Mouse (Mus musculus) myocyte (in vitro differentiated cells): Measurements from ENCODE around the gene Cacna1g. TPM values are rescaled to one million over a fixed set of nuclear protein-coding genes. Genes with fewer than 3 reads are reported as not detected.

Experiments
- H3K27me3 ChIP-seq: one replicate; pipeline ENCODE4 v1.6.1; 2011; ENCODE audit not compliant: control insufficient read depth, insufficient read depth, insufficient read length
- H3K36me3 ChIP-seq: one replicate; pipeline ENCODE4 v1.6.1; 2011; ENCODE audit not compliant: control insufficient read depth, insufficient read depth
- H3K4me2 ChIP-seq: one replicate; pipeline ENCODE4 v1.6.1; 2011; ENCODE audit warnings: low read depth, control low read depth
- H3K4me3 ChIP-seq: one replicate; pipeline ENCODE4 v1.5.1; 2011; ENCODE audit warnings: mild to moderate bottlenecking, control low read depth, moderate library complexity
- H3K79me2 ChIP-seq: one replicate; pipeline ENCODE4 v1.6.1; 2011; ENCODE audit not compliant: control insufficient read depth, insufficient read depth
- H3ac ChIP-seq: one replicate; pipeline ENCODE4 v1.6.1; 2011; ENCODE audit not compliant: control insufficient read depth, insufficient read length
- CEBPB ChIP-seq: IDR thresholded peaks from 2 replicates; pipeline ENCODE4 v1.6.1; 2011; ENCODE audit warnings: mild to moderate bottlenecking, moderate library complexity; ENCODE audit not compliant: poor library complexity, insufficient read depth, severe bottlenecking
- E2F4 ChIP-seq: IDR thresholded peaks from one replicate; pipeline ENCODE4 v1.6.1; 2011; ENCODE audit warnings: mild to moderate bottlenecking, control low read depth, moderate library complexity; ENCODE audit not compliant: insufficient read depth
- MAX ChIP-seq: IDR thresholded peaks from one replicate; pipeline ENCODE4 v1.6.1; 2011; ENCODE audit warnings: low read depth, mild to moderate bottlenecking, control low read depth
- MYOD1 ChIP-seq, 3 experiments: IDR thresholded peaks; one replicate each; pipeline ENCODE4 v1.6.1; 2011; ENCODE audit warnings: control low read depth in 2 of 3, low read depth in 2 of 3, mild to moderate bottlenecking in 2 of 3, moderate library complexity in 1 of 3; ENCODE audit not compliant: insufficient read length in 2 of 3, control insufficient read depth in 1 of 3
- MYOG ChIP-seq, 3 experiments: IDR thresholded peaks; one replicate each; pipeline ENCODE4 v1.6.1; 2011; ENCODE audit warnings: control low read depth in 2 of 3, low read depth in 2 of 3, mild to moderate bottlenecking in 2 of 3; ENCODE audit not compliant: insufficient read length in 2 of 3, control insufficient read depth in 1 of 3, insufficient read depth in 1 of 3
- POLR2A ChIP-seq: IDR thresholded peaks from one replicate; pipeline ENCODE4 v1.6.1; 2011; ENCODE audit warnings: low read depth, mild to moderate bottlenecking, control low read depth, moderate library complexity; ENCODE audit not compliant: insufficient read length
- POLR2AphosphoS2 ChIP-seq: IDR thresholded peaks from one replicate; pipeline ENCODE4 v1.6.1; 2011; ENCODE audit warnings: low read depth, control low read depth; ENCODE audit not compliant: insufficient read length
- REST ChIP-seq: IDR thresholded peaks from one replicate; pipeline ENCODE4 v1.6.1; 2011; ENCODE audit warnings: mild to moderate bottlenecking, control low read depth, moderate library complexity; ENCODE audit not compliant: insufficient read depth, insufficient read length
- SRF ChIP-seq: IDR thresholded peaks from one replicate; pipeline ENCODE4 v1.6.1; 2011; ENCODE audit warnings: low read depth; ENCODE audit not compliant: control insufficient read depth, insufficient read length
- TCF12 ChIP-seq: IDR thresholded peaks from one replicate; pipeline ENCODE4 v1.6.1; 2011; ENCODE audit warnings: mild to moderate bottlenecking, control low read depth; ENCODE audit not compliant: poor library complexity, insufficient read depth, severe bottlenecking
- TCF3 ChIP-seq: IDR thresholded peaks from one replicate; pipeline ENCODE4 v1.6.1; 2011; ENCODE audit warnings: low read depth, control low read depth; ENCODE audit not compliant: insufficient read length
- USF1 ChIP-seq: IDR thresholded peaks from one replicate; pipeline ENCODE4 v1.6.1; 2011; ENCODE audit warnings: low read depth, mild to moderate bottlenecking, control low read depth, moderate library complexity
- polyA plus RNA-seq: library from polyadenylated mRNA; unstranded; fragments of >200 nt; fragmentation: generic; extraction: Trizol; gene quantifications from one replicate; pipeline ENCODE4 v1.2.1, GENCODE M21; 2012; ENCODE audit warnings: missing spikeins

The Cacna1g gene
- polyA plus RNA-seq, 1 experiment: 0.05 TPM

DNA sequence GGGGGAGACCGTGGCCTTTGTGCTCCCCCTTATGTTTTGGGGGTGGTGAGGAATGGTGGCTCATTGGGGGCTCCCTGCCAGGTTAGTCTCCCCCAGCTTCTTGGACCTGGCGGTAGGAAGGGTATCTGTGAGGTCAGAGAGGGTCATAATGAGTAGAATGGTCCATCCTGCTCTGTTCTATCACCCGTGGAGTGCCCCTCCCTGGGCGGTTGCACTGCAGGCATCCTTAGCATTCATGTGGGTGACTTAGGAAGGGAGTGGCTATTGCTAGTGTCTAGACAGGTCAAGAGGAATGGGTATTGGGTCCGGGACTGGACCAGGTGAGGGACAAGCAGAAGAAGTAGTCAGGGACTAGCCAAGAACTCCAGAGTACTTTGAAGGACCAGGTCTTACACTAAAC, 11.2 kb upstream of the Cacna1g start:
- Histone ChIP-seq H3K4me2 (no peak overlapping the region), H3K4me3 (no peak overlapping the region), H3K27me3 (peaks cover 56% of the 10 kb centered on the region), H3K36me3 (no peaks in the 10 kb centered on the region), H3K79me2 (no peaks in the 10 kb centered on the region), H3ac (no peak overlapping the region)
- no peak for TF ChIP-seq CEBPB
- TF ChIP-seq REST: no peak
- TF ChIP-seq MYOD1 (IDR thresholded peaks at IDR 0.05; ENCODE audit: control insufficient read depth in 1 of 3, insufficient read length in 2 of 3, low read depth in 2 of 3): no peak

DNA sequence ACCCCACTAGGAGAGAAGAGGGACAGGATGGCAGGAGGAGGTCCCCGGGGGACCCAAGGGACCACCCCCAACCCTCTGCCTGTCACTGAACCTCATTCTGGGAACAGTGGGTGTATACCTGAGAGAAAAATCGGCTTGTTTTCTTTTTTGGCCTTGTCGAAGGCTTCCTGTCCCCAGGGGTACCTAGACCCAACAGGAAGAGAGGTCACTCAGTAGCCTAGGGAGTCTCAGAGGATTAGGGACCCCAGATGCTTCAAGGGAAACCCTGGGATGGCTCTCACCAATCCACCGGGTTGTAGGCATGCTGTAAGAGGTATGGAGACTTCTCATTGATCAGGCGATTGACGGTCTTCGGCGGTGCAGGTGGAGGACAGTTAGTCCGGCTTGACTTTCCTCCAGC, 10.6 kb upstream of the Cacna1g start:
- Histone ChIP-seq H3K79me2 (no peaks in the 10 kb centered on the region), H3K36me3 (no peaks in the 10 kb centered on the region), H3K4me3 (no peak overlapping the region), H3K4me2 (no peak overlapping the region), H3ac (no peak overlapping the region), H3K27me3 (peaks cover 60% of the 10 kb centered on the region)
- no peak for TF ChIP-seq TCF3

DNA sequence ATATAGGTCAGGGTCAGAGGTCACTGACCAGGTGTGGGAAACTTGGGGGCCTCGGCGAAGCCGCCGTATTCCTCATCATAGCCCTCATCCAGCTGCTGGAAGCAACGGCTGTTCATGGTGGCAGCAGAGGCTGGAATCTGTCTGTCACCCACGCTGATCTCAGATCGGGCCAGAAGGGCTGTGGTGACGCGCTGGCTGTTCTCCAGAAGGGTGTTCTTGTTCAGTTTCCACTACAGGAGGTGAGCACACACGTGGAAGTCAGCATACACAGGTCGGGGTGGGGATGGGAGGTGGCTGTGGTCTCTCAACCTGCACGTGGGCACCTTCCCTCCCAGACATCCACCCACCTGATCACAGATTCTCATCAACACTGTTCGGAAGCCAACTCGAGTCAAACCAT, 9.9 kb upstream of the Cacna1g start:
- no peak overlapping the region for H3ac ChIP-seq
- H3K27me3 ChIP-seq: peaks cover 66% of the 10 kb centered on the region
- no peak overlapping the region for H3K4me2 ChIP-seq
- no peaks in the 10 kb centered on the region for H3K79me2 ChIP-seq
- no peaks in the 10 kb centered on the region for H3K36me3 ChIP-seq
- TF ChIP-seq MAX (no peak), USF1 (no peak), POLR2A (no peak), MYOG (IDR thresholded peaks at IDR 0.05; ENCODE audit: control insufficient read depth in 1 of 3, insufficient read depth in 1 of 3, insufficient read length in 2 of 3, low read depth in 2 of 3) (no peak), E2F4 (no peak), SRF (no peak), REST (no peak), TCF12 (no peak), MYOD1 (IDR thresholded peaks at IDR 0.05; ENCODE audit: control insufficient read depth in 1 of 3, insufficient read length in 2 of 3, low read depth in 2 of 3) (no peak)
- no peak overlapping the region for H3K4me3 ChIP-seq

DNA sequence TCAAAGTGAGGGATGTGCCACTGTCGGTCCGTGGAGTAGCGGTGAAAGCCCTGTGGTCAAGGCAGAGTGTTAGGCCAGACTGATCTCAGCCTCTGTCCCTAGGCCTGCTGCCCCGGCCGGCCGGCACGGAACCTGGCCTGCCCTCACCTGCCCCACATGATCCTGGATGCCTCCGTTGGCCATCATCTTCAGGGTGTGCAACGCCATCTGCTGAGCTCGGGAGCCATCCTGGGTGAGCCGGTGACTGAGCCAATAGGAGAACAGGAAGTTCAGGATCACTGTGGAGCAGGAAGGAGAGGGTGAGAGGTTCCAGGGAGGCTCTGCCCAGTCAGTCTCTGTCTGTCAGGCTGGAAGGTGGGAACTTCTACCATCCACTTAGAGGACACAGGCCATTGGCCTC, 9.4 kb upstream of the Cacna1g start:
- no peaks in the 10 kb centered on the region for H3K79me2 ChIP-seq
- no peak for TF ChIP-seq MAX
- H3ac ChIP-seq: no peak overlapping the region
- H3K4me3 ChIP-seq: no peak overlapping the region
- H3K4me2 ChIP-seq: no peak overlapping the region
- H3K36me3 ChIP-seq: no peaks in the 10 kb centered on the region
- peaks cover 70% of the 10 kb centered on the region for H3K27me3 ChIP-seq

DNA sequence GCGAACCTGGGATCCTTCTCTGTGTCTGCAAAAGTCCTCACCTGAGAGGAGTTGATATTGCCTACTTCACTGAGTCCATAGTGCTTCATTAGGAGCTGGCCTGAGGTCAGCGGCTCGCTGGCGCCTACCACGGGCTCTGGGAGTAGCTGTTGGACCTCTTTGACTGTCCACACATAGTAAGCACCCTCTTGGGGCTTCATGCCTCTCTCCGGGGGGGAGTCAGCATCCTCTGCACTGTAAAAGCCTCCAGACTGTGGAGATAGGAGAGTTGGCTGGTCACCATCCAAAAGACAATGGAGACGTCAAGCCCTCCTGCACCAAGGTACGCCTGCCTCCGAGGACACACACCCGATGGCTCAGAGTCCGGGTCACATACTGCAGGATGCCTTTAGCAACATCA, 8.7 kb upstream of the Cacna1g start:
- Histone ChIP-seq H3K4me2 (no peak overlapping the region), H3K79me2 (no peaks in the 10 kb centered on the region), H3K4me3 (no peak overlapping the region), H3K27me3 (peaks cover 77% of the 10 kb centered on the region), H3ac (no peak overlapping the region), H3K36me3 (no peaks in the 10 kb centered on the region)
- no peak for TF ChIP-seq TCF12
- TF ChIP-seq CEBPB: no peak
- TF ChIP-seq TCF3: no peak
- TF ChIP-seq MYOG (IDR thresholded peaks at IDR 0.05; ENCODE audit: control insufficient read depth in 1 of 3, insufficient read depth in 1 of 3, insufficient read length in 2 of 3, low read depth in 2 of 3): no peak
- no peak for TF ChIP-seq POLR2A

DNA sequence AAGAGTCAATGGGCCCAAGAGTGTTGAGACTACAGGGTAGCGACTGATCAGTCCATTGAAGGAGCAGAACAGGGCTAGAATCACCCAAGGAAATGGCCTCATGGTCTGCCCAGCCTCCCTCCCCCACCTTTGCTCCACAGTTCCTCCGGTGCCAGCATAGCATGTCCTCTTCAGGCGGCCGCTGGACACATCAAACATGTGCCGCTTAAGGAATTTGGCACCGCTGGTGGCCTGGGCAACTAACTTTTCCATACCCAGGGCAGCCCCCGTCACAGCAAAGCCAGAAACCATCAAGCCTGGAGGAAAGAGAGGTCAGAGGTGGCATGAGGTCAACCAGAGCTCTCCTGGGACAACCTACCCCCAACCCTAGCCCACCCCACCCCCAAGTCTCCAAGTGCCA, 8.0 kb upstream of the Cacna1g start:
- Histone ChIP-seq H3ac (no peak overlapping the region), H3K27me3 (peaks cover 84% of the 10 kb centered on the region), H3K4me3 (no peak overlapping the region), H3K36me3 (no peaks in the 10 kb centered on the region), H3K4me2 (no peak overlapping the region), H3K79me2 (no peaks in the 10 kb centered on the region)
- TF ChIP-seq MAX (no peak), POLR2A (no peak), E2F4 (no peak), MYOG (IDR thresholded peaks at IDR 0.05; ENCODE audit: control insufficient read depth in 1 of 3, insufficient read depth in 1 of 3, insufficient read length in 2 of 3, low read depth in 2 of 3) (no peak), MYOD1 (IDR thresholded peaks at IDR 0.05; ENCODE audit: control insufficient read depth in 1 of 3, insufficient read length in 2 of 3, low read depth in 2 of 3) (no peak), POLR2AphosphoS2 (no peak), REST (no peak), TCF12 (no peak), TCF3 (no peak)
